Mouse (Mus musculus) right cerebral cortex, adult 18-20 months (tissue): Measurements from ENCODE around the gene Fam124a.
"Not testable (repeated sequence)": the region's sequence is repeated elsewhere in the genome, so short reads cannot be mapped to it uniquely, and the experiment has no call there.

Experiments
- DNase-seq: peaks from one replicate; pipeline ENCODE4 v3.0.0; 2022; ENCODE audit warnings: mixed read lengths

Fam124a gene

GRCm38 (mm10) chr14:62575862-62576261 lies 20.3 kb downstream of the Fam124a start:
- peak; percentile 29 for DNase-seq

GRCm38 (mm10) chr14:62580945-62581344 lies 25.4 kb downstream of the Fam124a start:
- no peak for DNase-seq

GRCm38 (mm10) chr14:62581768-62582167 lies 26.2 kb downstream of the Fam124a start:
- no peak for DNase-seq

- no peak for DNase-seq
Observed at GRCm38 (mm10) chr14:62584637-62585036, 29.1 kb downstream of the Fam124a start.

- no peak for DNase-seq
Observed at GRCm38 (mm10) chr14:62585338-62585737, 29.8 kb downstream of the Fam124a start.

GRCm38 (mm10) chr14:62600109-62600522 lies 44.6 kb downstream of the Fam124a start:
- DNase-seq, result no peak

- peak; percentile 44 for DNase-seq
Observed at GRCm38 (mm10) chr14:62602271-62602670, 46.7 kb downstream of the Fam124a start.

GRCm38 (mm10) chr14:62602869-62603268 lies 47.3 kb downstream of the Fam124a start:
- no peak for DNase-seq

GRCm38 (mm10) chr14:62607791-62608196 lies 52.3 kb downstream of the Fam124a start:
- DNase-seq, result peak; percentile 34

GRCm38 (mm10) chr14:62609904-62610303 lies 54.4 kb downstream of the Fam124a start:
- DNase-seq, result no peak

- peak; percentile 41 for DNase-seq
Observed at GRCm38 (mm10) chr14:62622393-62622792, 66.9 kb downstream of the Fam124a start.

- DNase-seq, result no peak
Observed at GRCm38 (mm10) chr14:62627951-62628350, 72.4 kb downstream of the Fam124a start.

GRCm38 (mm10) chr14:62637436-62638344 lies 82.2 kb downstream of the Fam124a start:
- DNase-seq, result peak; percentile 71

GRCm38 (mm10) chr14:62638345-62638702 lies 82.8 kb downstream of the Fam124a start:
- DNase-seq, result no peak

- DNase-seq, result no peak
Observed at GRCm38 (mm10) chr14:62639111-62639510, 83.6 kb downstream of the Fam124a start.

- no peak for DNase-seq
Observed at GRCm38 (mm10) chr14:62639551-62639950, 84.0 kb downstream of the Fam124a start.

- DNase-seq, result no peak
Observed at GRCm38 (mm10) chr14:62640396-62640795, 84.9 kb downstream of the Fam124a start.

GRCm38 (mm10) chr14:62642368-62642767 lies 86.8 kb downstream of the Fam124a start:
- DNase-seq, result not testable (repeated sequence)

- DNase-seq, result no peak
Observed at GRCm38 (mm10) chr14:62648405-62648804, 92.9 kb downstream of the Fam124a start.

GRCm38 (mm10) chr14:62650376-62650775 lies 94.8 kb downstream of the Fam124a start:
- no peak for DNase-seq

GRCm38 (mm10) chr14:62651771-62652170 lies 96.2 kb downstream of the Fam124a start:
- no peak for DNase-seq

- DNase-seq, result no peak
Observed at GRCm38 (mm10) chr14:62655996-62656395, 100.5 kb downstream of the Fam124a start.

GRCm38 (mm10) chr14:62657469-62657868 lies 101.9 kb downstream of the Fam124a start:
- DNase-seq, result no peak
